Mouse (Mus musculus): ENCODE measurements around the gene Cd93.

Gene Cd93

DNA sequence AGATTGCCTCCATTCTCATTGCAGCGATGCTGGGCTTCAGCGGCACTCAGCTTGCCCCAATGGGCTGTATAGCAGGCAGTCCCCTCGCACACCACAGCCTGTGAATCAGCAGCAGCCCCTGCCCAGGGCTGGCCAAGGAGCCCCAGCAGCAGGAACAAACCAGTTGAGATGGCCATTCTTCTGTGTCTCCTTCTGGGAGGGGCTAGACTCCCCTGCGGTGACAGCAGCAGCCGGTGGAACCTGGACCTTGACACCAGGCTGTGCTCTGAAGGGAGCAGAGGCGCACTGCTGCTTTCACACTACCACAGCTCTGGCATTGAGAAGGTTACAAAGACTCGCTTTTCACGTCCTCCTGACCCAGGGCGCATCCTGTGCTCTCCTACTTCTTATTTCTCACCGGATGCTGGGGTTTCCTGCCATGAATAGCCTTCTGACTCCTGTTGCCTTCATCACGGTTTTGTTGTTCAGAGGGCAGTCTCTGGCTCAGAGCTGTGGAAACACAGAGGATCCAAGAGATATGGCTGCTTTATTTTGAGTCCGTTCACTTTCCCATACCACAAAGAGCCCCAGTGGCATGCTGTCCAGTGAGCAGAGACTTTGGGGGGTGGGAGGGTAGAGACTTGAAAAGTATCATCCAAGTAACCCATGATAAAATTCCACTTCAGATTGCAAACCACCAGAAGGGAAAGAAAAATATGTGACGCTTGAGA, at the start of gene Cd93:
Cd93 (minus strand) TSS at position 315 of the 710 bp plus-strand sequence.
- DNase-seq (ENCODE audit: low read depth, low spot score), result no peak

DNA sequence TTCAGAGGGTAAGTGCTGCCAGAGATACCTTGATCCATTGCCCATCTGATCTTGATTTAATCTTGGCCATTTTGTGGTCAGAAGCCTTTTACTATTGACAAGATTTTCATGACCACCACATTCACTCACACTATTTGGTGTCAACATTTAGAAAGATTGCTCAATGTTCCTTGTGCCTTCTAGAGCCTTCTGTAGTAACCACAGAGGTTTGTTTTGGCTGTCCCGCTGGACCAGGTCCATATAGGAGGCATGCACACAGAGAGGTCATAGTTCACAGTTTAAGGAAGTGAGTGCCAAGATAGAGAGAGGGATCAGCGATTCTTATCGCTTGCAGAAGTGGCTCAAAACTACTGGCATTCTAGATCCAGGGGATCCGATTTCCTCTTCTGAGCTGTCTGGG, 48.7 kb upstream of the Cd93 start:
- peak; percentile 16 for DNase-seq (ENCODE audit: low read depth, low spot score)

DNA sequence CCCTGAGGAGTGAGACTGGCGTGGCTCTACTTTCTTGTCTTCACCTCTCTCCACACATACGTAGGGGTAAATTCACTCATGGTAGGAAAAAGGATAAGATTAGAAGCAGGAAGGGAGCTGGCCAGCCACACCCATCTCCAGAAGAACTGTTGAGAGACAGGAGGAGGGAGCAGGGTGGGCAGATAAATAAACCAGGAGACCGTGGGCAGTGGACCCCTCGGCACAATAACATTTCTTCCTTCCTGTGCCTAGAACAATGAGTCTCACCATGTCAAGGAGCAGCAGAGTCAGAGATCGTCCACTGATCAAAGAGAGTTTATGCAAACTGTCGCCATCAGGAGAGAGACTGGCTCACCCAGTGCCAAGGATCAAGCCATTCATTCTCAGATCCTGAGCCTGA, 46.8 kb upstream of the Cd93 start:
- no peak for DNase-seq (ENCODE audit: low read depth, low spot score)

DNA sequence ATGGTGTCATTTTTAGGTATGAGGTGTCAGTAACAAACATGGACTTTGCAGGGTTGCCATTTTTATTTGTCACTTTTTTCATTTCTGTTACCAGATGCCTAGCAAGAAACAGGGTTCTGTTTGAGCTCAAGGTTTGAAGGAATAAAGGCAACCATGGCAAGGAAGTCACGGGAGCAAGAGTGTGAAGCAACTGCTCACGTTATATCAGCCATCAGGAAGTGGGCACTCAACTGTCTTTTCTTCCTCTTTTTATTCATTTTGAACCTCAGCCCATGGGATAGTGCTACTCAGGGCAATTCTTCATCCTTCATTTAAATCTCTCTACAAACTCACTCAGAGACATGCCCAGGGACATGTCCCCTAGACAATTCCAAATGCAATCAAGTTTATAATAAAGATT, 45.5 kb upstream of the Cd93 start:
- no peak for DNase-seq (ENCODE audit: low read depth, low spot score)

DNA sequence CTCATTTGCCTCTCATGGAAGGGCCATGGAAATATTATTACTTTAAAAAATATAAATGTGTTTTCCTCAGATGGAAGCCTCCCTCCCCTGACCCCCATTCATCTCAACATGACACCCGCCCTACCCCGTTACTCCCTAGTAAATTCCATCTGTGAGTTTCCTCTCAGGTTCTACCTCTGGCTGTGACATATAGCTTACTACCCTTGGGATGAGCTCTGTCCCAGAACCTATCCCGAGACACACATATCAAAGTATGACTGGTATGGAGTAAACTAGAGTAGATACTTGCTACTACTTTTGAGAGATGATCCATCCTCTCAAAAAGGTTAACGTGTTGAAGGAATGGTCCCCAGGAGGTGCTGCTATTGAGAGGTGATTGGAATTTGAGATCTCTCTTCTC, 42.2 kb upstream of the Cd93 start:
- DNase-seq (ENCODE audit: low read depth, low spot score), result no peak

DNA sequence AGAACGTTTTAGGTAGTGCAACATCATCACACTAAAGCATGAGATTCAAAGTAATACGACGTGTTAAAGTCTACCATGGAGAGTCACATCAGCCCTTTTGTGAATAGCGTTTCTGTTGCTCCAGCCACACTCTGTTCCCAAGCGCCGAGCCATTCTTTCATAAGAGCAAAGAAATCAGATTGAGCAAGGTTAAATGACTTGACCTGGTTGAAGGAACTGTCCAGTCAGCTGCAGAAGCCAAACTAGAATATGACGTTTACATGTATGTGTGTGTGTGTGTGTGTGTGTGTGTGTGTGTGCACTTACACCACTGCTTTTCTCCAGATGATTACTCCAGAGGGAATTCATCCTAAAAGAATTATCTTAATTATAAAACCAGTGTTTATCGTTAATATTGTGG, 37.0 kb upstream of the Cd93 start:
- no peak for DNase-seq (ENCODE audit: low read depth, low spot score)

DNA sequence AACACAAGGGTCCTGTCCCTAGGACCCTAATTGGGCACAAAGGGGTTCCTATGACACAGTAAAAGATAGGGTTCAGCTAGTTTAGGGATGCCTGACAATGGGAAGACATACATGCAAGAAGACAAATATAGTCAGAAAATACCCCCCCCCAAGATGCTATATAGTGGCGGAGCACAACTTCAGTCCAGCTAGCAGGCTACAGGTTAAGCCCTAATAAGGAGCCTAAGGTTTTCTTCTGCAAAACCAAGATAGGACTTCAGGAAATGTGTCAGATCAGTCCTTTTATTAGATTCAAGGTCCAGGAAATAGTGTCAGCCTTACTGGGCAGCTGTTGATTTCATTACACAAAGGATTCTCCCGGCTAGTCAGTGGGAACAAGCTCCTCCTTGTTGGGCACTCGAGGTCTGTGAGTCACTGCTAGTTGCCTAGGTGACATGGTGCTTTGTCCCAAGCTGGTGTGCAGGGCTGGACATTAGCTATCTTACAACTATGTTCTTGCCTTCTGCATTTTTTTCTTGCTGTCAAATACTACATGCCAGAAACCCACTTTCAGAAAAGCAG, 34.9 kb upstream of the Cd93 start:
- peak; percentile 44 for DNase-seq (ENCODE audit: low read depth, low spot score)

DNA sequence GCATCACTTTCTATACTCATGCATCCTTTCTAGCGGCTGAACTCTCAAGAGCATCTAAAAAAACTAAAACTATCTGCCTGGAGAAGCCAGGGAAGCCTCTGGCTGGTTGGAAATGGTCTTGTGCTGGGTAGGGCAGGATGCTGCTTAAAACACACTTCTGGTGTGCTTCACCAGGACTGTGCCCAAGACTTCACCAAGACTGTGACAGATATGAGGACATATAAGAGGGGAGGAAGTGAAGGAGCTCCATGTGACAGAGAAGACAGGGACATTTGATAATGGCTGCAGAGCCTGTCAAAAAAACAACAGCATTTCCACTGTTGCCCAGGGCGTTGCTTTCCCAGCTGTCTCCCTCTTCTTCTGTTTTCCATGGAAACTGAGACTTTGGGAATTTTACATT, 34.0 kb upstream of the Cd93 start:
- no peak for DNase-seq (ENCODE audit: low read depth, low spot score)

DNA sequence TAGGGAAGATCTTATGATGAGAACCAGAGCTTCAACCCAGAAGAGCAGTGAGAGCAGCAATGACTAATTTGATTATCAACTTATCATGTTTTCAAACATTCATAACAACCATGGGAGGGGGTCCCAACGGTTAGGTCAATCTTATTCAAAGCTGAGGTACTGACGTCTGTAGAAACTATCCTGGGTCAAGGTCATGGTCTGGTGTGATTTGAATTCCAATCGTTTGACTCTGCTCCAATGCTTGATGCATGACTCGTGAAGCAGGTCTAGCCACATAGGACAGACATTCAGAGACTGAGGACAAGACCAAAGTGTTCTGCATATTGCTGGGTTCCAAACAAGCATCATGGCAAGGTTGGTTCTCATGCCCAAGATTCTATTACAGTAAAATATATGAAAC, 33.2 kb upstream of the Cd93 start:
- no peak for DNase-seq (ENCODE audit: low read depth, low spot score)

DNA sequence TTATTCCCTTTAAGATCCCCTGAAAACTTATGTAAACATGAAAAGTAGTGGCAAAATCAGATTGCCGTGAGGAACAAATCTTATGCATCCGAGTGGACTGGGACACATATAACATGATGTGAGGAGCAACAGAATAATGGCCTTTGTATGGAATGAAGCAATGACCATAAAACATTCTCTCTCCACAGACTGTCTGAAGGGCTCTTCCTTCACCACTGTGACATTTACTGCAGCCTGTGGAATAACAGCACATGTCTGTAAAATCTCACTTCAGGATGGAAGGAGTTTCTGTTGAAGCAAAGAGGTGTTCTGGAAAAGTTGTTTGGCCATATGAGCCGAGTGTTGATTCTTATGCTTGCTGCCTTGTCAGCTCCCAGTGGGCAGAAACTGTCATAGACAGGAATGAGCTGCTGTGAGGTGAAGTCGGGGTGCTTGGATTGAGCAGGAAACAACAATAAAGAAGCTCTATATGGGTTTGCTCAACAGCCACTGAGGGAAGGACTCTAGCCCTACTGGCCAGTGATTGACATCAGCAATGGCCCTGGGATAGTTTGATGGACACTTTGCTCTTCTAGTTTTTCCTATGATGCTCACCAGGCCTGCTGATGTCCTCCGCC, 32.6 kb upstream of the Cd93 start:
- no peak for DNase-seq (ENCODE audit: low read depth, low spot score)

DNA sequence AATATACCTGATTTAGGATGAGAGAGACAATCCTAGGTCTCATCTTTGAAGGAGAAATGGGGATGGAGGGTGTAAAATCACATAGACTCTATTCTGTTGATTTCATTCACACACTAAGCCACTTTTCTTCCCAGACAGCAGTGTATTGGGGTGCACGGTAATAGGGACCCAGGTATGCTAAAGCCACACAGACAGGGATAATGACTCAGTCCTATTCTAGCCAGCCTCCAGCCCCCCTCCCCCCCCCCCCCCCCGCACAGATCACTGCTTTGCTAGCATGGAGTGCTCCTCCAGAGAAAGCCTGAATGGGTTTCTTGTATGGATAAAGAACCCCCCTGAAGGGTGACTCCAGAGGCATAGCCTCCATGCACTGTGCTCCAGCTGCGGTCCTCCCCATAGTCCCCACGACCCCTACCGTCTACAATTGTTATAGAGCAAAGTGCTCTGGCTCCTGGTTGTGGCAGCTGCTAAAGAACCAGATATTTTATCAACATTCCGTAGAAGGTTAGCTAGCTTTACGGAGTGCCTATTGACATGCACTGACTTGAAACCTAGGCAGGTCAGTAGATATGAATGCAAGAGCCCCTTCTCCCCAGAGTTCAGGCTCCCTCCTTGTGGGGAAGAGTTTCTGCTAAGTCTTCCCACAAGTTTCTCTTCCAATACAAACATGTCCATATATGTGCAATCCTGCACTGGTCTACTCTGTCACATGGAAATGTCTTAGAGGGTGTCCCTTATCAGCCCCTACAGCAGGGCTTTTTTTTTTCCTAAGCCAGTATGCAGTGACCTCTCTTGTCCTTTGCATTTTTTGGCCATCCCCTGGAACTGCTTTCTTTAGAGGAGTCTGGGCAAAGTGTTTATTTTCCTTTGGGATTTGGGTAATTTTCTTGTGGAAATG, 26.2 kb upstream of the Cd93 start:
- no peak for DNase-seq (ENCODE audit: low read depth, low spot score)

DNA sequence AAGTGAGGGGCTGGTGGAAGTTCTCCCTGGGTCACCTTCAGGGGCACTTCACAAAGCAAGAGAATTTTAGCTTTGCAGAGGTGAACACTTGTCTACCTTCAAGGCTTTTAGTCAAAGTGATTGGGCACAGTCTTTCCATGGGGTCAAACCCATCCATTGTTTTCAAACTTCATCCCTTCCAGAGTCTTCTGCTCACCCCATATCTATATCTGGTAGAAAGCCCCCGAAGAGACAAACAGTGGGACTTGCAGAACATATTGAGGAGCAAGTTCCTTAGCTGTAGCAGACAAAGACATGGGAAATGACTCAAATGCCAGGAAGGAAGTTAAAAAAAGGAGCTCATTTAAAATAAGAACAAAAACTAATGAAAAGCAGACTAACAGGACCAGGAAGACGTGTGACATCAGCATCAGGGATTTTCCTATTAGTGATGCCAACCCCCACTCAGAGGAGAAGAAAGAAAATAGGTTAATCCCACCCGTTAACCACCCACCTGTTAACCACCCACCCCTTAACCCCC, 24.6 kb upstream of the Cd93 start:
- DNase-seq (ENCODE audit: low read depth, low spot score), result no peak

DNA sequence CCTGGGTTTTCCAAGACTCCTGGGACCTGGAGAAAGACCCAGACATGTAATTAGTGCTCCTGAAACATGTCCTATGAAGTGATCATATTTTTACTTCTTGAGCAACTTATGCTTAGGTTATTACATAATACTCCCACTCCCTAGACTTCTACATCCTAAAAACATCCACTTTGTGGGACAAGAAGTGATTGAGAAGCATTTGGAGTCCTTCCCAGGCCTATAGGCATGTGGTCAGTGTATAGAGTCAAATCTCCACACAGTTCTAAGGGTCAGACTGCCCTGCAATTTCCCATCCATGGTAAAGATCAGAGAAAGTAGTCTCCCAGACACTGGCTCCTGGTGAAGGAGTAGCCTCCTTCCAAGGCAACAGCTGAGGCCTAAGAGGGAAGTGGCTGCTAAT, 12.0 kb upstream of the Cd93 start:
- DNase-seq (ENCODE audit: low read depth, low spot score), result no peak

DNA sequence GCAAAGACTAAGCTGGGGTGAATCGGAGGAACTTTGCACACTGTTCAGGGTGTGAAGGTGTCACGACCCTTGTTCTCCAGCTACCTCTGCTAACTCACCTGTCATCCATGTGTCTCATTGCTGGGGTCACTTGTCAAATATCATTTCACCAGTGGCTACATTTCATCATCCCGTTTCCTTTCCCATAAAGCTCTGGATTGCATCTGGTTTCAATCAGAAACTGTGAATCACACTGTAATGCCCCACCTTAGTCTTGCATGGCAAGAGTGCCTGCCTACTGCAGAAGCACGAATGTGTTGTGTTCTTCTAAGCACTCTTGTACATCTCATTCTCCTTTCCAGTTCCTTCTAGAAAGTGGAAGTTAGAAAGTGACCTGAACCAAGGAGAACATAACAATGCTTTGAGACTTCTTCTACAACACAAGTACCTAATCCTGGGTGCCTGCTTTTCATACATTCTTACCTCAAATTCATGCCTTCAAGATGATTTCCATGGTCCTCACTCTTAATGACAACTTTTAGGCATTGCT, 10.7 kb upstream of the Cd93 start:
- DNase-seq (ENCODE audit: low read depth, low spot score), result no peak

DNA sequence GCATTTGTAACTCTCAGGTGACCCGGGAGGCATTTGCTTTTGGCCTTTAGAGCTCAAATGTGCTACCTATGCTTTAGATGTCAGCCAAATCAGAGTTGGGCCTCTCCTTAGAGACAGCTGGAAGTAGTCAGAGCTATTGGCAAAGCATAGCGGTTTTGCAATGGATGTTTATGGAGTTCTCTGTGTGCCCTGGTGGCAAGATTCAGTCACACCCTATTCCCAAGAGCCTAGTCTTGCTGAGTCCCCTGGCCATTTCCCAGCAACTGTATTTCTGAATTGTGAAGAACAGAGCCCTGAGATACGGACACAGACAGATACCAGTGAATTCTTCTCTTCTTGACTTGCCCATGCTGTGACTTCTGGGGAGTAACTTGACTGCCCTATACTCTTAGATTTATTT, 9.7 kb upstream of the Cd93 start:
- no peak for DNase-seq (ENCODE audit: low read depth, low spot score)

DNA sequence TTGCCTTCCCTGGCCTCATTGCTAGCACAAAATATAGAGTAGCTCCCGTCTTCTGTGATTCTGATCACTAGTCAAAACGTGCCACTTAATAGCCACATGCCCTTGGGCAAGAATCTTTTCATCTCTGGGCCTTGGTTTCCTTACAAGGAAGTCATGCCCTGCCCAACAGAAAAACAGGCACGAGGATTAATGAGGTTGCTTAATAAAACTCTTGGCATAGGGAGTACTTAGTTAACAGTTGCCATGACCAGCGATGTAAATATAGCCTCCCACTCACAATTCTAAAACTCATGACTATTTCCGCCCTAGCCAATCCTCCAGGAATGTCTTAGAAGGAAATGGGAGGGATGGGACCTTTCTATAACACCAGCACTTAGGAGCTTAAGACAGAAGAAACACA, 8.1 kb upstream of the Cd93 start:
- peak; percentile 8 for DNase-seq (ENCODE audit: low read depth, low spot score)

DNA sequence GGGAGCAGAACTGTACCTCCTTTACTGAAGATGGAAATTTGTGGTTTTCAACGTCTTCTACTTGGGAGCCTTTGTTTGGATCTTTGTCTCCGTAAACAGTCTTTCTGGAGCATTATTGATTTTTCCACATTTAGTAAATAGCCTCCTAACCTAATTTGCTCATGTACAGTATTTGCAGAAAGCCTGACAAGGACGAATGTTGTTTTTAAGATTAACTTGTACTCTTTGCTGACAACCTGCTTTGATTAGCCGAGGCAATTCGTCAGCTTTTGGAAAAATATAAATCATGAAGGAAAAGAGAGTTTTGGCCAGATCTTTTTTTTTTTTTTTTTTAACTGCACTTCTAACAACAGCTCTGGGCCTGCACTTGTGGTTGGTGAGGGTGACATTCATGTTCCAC, 7.3 kb upstream of the Cd93 start:
- no peak for DNase-seq (ENCODE audit: low read depth, low spot score)

DNA sequence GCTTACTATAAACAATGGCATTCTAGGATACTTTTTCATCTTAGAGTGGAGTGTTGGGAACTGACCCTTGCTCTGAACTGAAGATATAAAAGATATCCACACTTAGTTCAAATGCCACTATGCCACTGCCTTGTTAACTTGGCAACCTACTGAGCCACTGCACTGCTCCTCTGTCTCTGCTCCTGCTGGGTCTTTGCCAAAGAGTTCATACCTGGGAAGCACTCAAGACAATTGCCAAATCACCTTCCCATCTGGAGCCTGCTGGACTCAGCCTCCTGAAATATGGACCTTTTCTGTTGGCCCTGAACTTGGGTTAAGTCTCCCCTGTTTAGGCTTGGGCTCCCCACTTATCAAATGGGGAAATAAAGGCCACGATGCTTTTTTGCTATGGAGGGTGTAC, 6.3 kb upstream of the Cd93 start:
- no peak for DNase-seq (ENCODE audit: low read depth, low spot score)

DNA sequence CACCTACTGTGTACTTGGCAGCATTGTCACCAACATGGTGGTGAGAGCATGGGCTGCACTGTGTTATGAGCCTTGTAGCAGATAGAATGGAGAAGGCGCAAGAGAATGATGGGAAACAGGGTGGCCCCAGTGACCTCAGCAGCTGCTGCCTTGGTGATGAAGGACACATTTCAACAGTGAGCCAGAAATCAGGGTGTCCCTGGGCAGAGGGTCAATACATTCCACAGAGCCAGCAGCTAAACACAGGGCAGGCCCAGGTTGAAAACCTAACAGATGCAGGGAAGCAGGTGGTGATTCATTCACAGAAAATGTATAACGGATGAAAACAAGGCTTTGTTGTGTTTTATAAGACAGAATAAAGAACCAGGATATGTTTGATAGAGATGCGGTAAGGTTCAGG, 3.1 kb upstream of the Cd93 start:
- no peak for DNase-seq (ENCODE audit: low read depth, low spot score)

DNA sequence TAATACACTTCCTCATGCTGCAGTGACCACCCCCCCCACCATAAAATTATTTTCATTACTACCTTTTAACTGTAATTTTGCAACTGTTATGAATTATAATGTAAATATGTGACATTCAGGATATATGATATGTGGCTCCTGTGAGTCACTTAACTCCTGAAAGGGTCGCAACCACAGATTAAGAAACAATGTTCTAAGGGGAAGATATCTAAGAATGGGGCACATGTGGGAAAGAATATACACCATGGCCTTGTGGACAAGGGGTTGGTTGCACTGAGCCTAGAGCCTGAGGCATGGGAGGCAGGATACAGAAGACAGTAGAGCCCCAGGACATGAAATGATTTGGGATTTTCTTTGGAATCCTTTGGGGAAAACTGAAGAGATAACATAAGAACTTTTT, 2.3 kb upstream of the Cd93 start:
- no peak for DNase-seq (ENCODE audit: low read depth, low spot score)

DNA sequence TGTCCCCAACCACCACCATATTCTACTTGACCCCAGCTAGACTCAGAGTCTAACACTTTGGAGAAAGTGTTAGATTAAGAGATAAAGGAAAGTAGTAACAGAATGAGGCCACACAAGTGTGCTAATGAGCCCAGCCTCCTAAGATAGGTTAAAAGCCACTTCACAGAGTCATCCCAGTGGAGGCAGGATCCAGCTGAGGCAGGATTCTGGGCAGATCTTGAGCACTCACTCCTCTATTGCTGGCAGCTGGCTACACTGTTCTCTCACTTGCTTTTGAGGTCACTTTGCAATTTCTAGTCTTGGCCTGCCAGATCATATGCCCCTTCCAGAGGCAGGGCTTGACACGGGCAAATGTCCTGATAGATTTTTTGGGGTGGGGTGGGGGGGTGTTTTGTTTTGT, 1.1 kb upstream of the Cd93 start:
- DNase-seq (ENCODE audit: low read depth, low spot score), result no peak

DNA sequence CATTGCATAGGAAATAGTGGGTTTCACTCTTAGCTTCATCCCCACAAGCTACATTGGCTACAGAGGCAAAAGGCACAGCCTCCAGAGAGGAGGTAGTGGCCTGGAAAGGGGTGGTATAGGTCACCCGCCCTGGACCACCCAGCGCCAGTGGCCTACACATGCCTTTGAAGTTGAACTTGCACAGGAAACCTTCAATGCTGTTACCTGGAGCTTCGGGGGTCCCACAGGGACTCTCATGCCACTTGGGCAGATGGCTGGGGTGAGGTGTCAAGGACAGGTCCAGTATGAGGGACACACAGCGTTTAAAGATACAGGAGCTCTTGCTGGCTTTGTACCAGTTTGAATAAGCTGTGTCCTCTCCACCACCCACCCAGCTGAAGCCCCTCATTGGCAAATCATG, 653 bp downstream of the Cd93 start:
- no peak for DNase-seq (ENCODE audit: low read depth, low spot score)

Measured in brain, adult 2 months (tissue).